Mouse (Mus musculus) thymus, postnatal 10 days (tissue): Measurements from ENCODE around the gene Rptor.

Experiments
- DNase-seq, 2 experiments: peaks; one replicate each; pipeline ENCODE4 v3.0.0; 2021; ENCODE audit warnings: low spot score in 2 of 2

Rptor gene

GRCm38 (mm10) chr11:119904621-119905286, 302.0 kb downstream of the Rptor start:
- peak; percentile 52 to 79 for DNase-seq

- DNase-seq, result no peak
Observed at GRCm38 (mm10) chr11:119905794-119906193, 303.1 kb downstream of the Rptor start.

GRCm38 (mm10) chr11:119907006-119907650, 304.4 kb downstream of the Rptor start:
- no peak for DNase-seq

GRCm38 (mm10) chr11:119907711-119908110, 305.0 kb downstream of the Rptor start:
- DNase-seq, result no peak

- peak; percentile 57 to 86 for DNase-seq
Observed at GRCm38 (mm10) chr11:119909436-119909835, 306.7 kb downstream of the Rptor start.

- DNase-seq, result no peak
Observed at GRCm38 (mm10) chr11:119912845-119913244, 310.1 kb downstream of the Rptor start.

- peak; percentile 71 to 83 for DNase-seq
Observed at GRCm38 (mm10) chr11:119913291-119913934, 310.7 kb downstream of the Rptor start, which contains the start of gene Chmp6. Gene Chmp6, plus strand, starts transcription at chr11:119913441.

GRCm38 (mm10) chr11:119913935-119914314, 311.2 kb downstream of the Rptor start:
- no peak for DNase-seq

- DNase-seq, result no peak
Observed at GRCm38 (mm10) chr11:119914381-119914780, 311.7 kb downstream of the Rptor start.

GRCm38 (mm10) chr11:119915666-119916065, 313.0 kb downstream of the Rptor start:
- DNase-seq, result no peak

GRCm38 (mm10) chr11:119916102-119916790, 313.5 kb downstream of the Rptor start:
- DNase-seq, result no peak

GRCm38 (mm10) chr11:119916834-119917469, 314.2 kb downstream of the Rptor start:
- DNase-seq, result no peak

GRCm38 (mm10) chr11:119918521-119918920, 315.8 kb downstream of the Rptor start:
- DNase-seq, result no peak

- no peak for DNase-seq
Observed at GRCm38 (mm10) chr11:119919432-119919831, 316.7 kb downstream of the Rptor start.

- DNase-seq, result peak; percentile 52 to 80
Observed at GRCm38 (mm10) chr11:119919897-119920296, 317.2 kb downstream of the Rptor start.

- no peak for DNase-seq
Observed at GRCm38 (mm10) chr11:119920668-119921067, 318.0 kb downstream of the Rptor start.

- DNase-seq, result no peak
Observed at GRCm38 (mm10) chr11:119925176-119925575, 322.5 kb downstream of the Rptor start.

GRCm38 (mm10) chr11:119926762-119927161, 324.1 kb downstream of the Rptor start:
- no peak for DNase-seq

GRCm38 (mm10) chr11:119928023-119928681, 325.4 kb downstream of the Rptor start:
- DNase-seq, result peak; percentile 75

GRCm38 (mm10) chr11:119929603-119930265, 327.0 kb downstream of the Rptor start:
- DNase-seq, result no peak

- DNase-seq, result no peak
Observed at GRCm38 (mm10) chr11:119931809-119932208, 329.1 kb downstream of the Rptor start.
